Mouse (Mus musculus) heart, postnatal 0 days (tissue): ENCODE data around the gene Arl15.

Source experiments
- CTCF ChIP-seq: IDR thresholded peaks from 2 replicates; pipeline ENCODE4 v1.5.1; 2016; ENCODE audit warnings: antibody characterized with exemption, control low read depth, low read depth
- EP300 ChIP-seq: IDR thresholded peaks from 2 replicates; pipeline ENCODE4 v1.6.1; 2016; ENCODE audit warnings: antibody characterized with exemption, low read depth

GRCm38 (mm10) chr13:113957438-113957837 lies 163.1 kb downstream of the Arl15 start:
- TF ChIP-seq CTCF (no peak), EP300 (no peak)
